Mouse (Mus musculus) brown adipose tissue, adult 24 weeks (tissue): ENCODE measurements around the gene Hist1h2be. TPM values are rescaled to one million over a fixed set of nuclear protein-coding genes. Genes with fewer than 3 reads are reported as not detected.
"Not testable (repeated sequence)": the region's sequence is repeated elsewhere in the genome, so short reads cannot be mapped to it uniquely, and the experiment has no call there.

Experiments
- H3K27ac ChIP-seq: fragments of 200-500 bp; replicated peaks from 2 replicates; pipeline ENCODE4 v1.5.1; 2012; ENCODE audit warnings: low read depth, mild to moderate bottlenecking, low read length
- H3K4me1 ChIP-seq: fragments of 200-500 bp; 2 replicates; pipeline ENCODE4 v1.6.1; 2012; ENCODE audit warnings: low read length, mixed read lengths; ENCODE audit not compliant: control insufficient read depth, insufficient read depth, insufficient read length
- H3K4me3 ChIP-seq: fragments of 200-500 bp; 2 replicates; pipeline ENCODE4 v1.5.1; 2012; ENCODE audit warnings: low read depth, mild to moderate bottlenecking, low read length, moderate library complexity; ENCODE audit not compliant: insufficient read depth
- polyA plus RNA-seq: library from polyadenylated mRNA; stranded (reverse); fragments of >200 nt; gene quantifications from 2 replicates; pipeline ENCODE4 v1.2.4, GENCODE M21; 2012; ENCODE audit not compliant: missing spikeins, insufficient read depth, insufficient read length

Hist1h2be gene
- polyA plus RNA-seq, 1 experiment = 8.2 TPM

DNA sequence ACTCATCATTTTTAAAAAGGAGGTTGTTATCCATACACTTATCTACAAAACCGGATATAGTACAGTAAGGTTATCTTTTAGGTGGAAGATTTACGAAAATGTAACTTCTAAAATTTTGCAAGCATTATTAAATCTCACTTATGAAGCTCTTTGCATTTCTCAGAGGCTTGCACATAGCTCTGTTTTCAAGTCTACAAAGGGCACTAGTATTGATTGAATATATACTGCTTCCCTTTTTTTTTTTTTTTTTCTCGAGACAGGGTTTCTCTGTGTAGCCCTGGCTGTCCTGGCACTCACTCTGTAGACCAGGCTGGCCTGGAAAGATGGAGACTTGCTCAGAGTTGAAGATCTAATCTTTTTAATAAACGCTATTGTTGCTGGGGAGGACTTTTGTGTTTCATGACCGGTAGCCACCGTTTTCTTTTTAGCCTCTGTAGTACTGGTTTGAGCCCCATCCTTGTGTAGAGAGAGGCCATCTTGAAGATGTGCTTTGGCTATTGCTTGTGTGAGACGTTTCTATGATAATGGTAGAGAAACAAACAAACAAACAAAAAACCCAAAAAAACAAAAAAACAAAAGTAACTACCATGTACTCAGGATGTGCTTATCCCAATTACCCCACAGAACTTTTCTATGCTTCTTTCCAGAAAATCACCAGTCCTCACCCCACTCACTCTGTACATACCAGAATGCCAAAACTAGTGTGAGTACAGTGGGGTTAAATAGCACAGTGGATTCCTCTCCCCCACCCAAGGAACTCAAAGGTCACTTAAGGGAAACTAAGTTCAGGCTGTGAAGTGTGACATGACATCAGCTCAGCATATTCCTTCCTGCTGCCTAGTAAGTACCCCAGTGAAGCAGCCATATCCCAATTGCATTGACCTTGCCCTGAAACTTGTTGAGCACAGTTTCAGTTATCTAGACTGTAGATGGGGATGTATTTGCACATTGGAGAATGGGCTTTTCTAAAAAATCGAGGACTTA is 68.7 kb downstream of the Hist1h2be start:
- no peaks in the 10 kb centered on the region for H3K4me1 ChIP-seq
- 0 out of 2 replicates have a peak overlapping the region, but pooled peaks have one; percentile 5 for H3K27ac ChIP-seq
- peak overlapping the region; percentile 50; the same call in 1 of the 2 replicates for H3K4me3 ChIP-seq

DNA sequence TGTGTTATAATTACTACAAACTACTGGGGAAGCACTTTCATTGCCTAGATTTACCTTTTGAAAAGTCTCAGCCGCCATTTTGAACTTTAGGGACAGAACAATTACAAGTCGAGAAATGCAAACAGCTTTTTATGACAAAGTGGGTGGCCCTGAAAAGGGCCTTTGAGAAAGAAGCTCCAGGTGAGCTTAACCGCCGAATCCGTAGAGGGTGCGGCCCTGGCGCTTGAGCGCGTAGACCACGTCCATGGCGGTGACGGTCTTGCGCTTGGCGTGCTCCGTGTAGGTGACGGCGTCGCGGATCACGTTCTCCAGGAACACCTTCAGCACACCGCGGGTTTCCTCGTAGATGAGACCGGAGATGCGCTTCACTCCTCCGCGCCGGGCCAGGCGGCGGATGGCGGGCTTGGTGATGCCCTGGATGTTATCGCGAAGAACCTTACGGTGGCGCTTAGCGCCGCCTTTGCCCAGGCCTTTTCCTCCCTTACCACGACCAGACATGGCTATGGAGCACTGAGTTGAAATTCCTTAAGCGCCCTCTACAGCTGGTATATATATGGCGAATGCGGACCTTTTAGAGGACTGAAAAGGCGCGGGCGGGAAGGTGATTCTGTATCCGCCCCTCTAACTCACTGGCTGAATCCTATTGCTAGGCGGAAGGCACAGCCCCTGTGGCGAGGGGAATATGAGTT is 69.6 kb downstream of the Hist1h2be start, which contains the start of gene Hist1h4f:
Hist1h4f (minus strand) TSS at position 503 of the 689 bp plus-strand sequence.
- not testable (repeated sequence) for H3K4me1 ChIP-seq
- Histone ChIP-seq H3K4me3 (peak within 1 kb of the TSS; percentile 50), H3K27ac (0 out of 2 replicates have a peak within 1 kb of the TSS, but pooled peaks have one; percentile 5)

DNA sequence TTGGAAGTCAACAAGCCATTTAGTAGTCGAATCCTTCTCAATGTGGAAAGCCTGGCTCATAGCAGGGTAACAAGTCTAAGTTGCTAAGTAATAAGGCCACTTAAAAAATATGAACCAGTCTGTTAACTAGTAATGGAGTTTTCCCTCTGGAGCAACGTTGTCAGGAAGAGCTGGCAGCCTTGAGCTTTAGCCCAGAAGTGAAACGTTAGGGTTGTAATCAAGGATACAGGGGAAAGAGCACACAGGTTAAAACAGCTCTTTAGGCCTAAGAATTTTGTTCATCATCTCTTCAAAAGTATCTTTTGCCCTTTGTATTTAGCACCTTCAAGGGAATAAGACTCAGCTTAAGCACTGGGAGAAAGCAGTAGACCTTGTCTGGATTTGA is 70.2 kb downstream of the Hist1h2be start:
- no peak overlapping the region for H3K27ac ChIP-seq
- no peaks in the 10 kb centered on the region for H3K4me1 ChIP-seq
- H3K4me3 ChIP-seq = peak overlapping the region; percentile 50; the same call in 1 of the 2 replicates

DNA sequence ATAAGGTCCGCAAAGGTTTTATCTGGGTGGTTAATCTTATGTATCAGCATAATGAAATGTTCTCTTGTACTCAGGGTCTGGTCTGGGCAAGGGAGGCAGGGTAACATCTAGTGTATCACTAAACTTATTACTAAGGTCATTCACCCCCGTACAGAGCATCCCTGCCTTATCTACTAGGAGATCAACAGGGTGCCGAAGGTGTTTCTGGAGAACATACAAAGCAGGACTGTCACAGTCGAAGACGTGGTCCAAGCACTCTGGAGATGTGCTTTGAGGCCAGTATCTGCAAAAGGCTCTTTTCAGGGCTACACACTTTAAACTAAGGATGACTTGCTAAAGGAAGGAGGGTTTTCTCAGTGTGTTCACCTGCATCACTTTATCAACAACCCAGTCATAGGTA is 74.2 kb downstream of the Hist1h2be start:
- no peaks in the 10 kb centered on the region for H3K4me1 ChIP-seq
- no peak overlapping the region for H3K4me3 ChIP-seq

DNA sequence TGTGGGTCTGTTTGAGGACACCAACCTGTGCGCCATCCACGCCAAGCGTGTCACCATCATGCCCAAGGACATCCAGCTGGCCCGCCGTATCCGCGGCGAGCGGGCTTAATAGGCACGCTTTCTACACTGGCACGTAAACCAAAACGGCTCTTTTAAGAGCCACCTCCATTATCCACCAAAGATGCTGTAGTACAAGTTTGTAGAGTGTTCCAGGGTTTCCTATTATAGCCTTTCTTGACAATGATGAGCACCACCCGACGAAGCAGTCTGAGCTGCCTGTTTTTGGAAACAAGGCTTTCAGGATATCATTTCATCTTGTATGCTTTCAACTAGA is 76.2 kb downstream of the Hist1h2be start:
- not testable (repeated sequence) for H3K27ac ChIP-seq, H3K4me1 ChIP-seq
- peak overlapping the region; percentile 84 for H3K4me3 ChIP-seq

More for the DNA sequence above, 74.2 kb downstream of the Hist1h2be start:
- H3K27ac ChIP-seq = no peak overlapping the region

DNA sequence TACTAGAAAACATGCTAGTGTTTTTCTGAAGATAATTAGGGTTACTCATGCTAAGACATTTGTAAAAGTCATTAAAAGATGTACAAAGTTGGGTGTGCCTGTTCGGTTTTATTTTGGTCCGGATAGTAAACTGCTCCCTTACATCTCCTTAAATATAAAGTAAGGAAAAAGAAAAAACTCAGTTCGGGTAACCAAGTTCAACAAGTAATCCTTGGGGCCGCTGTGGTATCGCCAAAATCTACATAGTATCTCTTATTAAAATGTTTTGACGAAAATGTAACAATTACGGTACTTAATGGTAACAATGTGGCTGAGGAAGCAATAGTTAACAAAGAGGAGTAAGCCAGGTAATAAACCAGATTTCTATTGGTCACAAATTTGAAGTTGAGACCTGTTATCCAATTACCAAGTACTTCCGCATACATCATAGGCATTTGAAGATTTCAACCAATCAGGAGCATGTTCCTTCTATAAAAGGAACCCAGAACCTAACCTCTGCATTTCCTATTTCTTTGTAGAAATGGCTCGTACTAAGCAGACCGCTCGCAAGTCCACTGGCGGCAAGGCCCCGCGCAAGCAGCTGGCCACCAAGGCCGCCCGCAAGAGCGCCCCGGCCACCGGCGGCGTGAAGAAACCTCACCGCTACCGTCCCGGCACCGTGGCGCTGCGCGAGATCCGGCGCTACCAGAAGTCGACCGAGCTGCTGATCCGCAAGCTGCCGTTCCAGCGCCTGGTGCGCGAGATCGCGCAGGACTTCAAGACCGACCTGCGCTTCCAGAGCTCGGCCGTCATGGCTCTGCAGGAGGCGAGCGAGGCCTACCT is 76.7 kb downstream of the Hist1h2be start, which contains the start of gene Hist1h3f:
Hist1h3f (plus strand) TSS at position 88 of the 822 bp plus-strand sequence.
- 0 out of 2 replicates have a peak within 1 kb of the TSS, but pooled peaks have one; percentile 40 for H3K27ac ChIP-seq
- H3K4me1 ChIP-seq = no peaks in the 10 kb centered on the region
- peak within 1 kb of the TSS; percentile 84 for H3K4me3 ChIP-seq

DNA sequence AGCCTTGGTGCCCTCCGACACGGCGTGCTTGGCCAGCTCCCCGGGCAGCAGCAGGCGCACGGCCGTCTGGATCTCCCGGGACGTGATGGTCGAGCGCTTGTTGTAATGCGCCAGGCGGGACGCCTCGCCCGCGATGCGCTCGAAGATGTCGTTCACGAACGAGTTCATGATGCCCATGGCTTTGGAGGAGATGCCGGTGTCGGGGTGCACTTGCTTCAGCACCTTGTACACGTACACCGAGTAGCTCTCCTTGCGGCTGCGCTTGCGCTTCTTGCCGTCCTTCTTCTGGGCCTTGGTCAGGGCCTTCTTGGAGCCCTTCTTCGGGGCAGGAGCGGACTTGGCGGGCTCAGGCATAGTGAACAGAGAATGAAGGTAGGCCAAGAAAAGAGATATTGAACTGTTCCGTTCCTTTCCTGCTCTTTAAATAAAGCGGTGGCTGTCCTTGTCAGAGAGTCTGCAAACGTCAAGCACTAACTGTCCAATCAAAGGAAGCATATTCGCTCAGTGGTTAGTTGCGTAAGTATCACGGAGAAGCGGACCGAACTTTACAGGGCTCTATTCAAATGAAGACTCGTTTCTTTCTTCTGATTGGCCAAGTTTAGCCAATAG is 77.8 kb downstream of the Hist1h2be start, which contains the start of gene Hist1h2bh:
Hist1h2bh (minus strand) TSS at position 394 of the 609 bp plus-strand sequence.
- not testable (repeated sequence) for H3K4me1 ChIP-seq
- peak within 1 kb of the TSS; percentile 74 for H3K4me3 ChIP-seq
- 0 out of 2 replicates have a peak within 1 kb of the TSS, but pooled peaks have one; percentile 40 for H3K27ac ChIP-seq

DNA sequence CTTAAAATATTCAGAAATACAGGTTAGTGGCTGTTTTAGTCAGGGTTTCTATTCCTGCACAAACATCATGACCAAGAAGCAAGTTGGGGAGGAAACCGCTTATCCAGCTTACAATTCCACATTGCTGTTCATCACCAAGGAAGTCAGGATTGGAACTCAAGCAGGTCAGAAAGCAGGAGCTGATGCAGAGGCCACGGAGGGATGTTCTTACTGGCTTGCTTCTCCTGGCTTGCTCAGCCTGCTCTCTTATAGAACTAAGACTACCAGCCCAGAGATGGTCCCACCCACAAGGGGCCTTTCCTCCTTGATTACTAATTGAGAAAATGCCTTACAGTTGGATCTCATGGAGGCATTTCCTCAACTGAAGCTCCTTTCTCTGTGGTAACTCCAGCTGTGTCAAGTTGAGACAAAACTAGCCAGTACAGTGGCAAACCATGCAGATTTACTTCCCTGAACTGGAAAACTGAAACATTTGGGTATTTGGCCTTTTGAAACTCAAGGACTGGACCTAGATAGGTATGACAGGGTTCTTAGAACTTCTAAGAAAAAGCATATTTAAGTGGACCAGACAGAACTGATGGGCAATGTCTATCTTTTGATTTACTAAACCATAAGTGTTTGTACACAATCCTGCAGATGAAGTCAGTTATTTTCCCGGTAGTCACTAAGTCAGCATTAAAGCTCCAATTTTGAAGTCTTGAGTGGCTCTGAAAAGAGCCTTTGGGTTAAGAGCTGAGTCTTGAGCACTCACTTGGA is 78.5 kb downstream of the Hist1h2be start:
- H3K4me3 ChIP-seq = peak overlapping the region; percentile 74
- H3K4me1 ChIP-seq, H3K27ac ChIP-seq: not testable (repeated sequence)

DNA sequence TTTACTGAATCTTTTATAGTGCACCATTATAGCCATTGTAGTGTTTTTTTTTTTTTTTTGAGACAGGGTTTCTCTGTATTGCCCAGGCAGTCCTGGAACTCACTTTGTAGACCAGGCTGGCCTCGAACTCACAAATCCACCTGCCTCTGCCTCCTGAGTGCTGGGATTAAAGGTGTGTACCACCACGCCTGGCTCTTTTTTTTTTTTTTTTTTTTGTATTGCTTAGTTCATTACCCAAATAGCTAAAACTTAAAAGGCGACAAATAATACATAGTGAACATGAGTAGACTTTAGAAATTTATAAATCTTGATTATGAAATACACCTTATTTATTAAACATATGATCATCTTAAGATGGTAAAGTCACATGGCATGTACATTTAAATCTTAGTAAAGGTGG is 79.4 kb downstream of the Hist1h2be start:
- H3K4me3 ChIP-seq = no peak overlapping the region
- no peaks in the 10 kb centered on the region for H3K4me1 ChIP-seq
- no peak overlapping the region for H3K27ac ChIP-seq

DNA sequence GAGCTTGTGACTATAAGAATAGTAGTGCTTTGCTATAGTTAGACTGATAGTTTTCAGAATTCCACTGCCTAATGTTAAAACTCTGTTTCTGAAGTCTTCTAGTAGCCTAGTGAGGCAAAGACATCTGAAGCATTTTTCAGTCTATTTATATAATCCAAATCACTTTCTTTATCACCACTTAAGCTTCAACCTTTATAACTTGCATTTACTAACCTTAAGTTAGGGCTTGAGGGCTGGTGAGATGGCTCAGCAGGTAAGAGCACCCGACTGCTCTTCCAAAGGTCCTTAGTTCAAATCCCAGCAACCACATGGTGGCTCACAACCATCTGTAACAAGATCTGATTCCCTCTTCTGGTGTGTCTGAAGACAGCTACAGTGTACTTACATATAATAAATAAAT is 81.1 kb downstream of the Hist1h2be start:
- not testable (repeated sequence) for H3K4me3 ChIP-seq, H3K27ac ChIP-seq, H3K4me1 ChIP-seq

DNA sequence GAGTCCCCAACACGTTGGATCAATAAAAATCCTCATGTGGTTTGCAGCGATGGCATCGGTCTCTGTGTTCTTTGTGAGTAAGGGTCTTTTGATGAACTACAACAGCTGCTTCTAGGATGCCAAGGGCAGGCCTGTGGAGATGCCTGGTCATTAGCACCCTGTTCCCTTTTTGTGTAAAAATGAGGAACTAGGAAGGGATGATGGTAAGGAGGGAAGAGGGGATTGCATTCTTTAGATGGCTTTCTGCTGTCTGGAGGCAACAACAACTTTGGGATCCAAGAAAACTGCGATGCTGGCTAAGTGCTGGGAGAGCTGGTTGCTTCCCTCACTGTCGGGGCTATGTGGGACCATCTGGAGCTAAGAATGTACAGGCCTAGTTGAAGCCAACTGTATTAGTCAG is 82.7 kb downstream of the Hist1h2be start:
- Histone ChIP-seq H3K27ac (no peak overlapping the region), H3K4me1 (0 out of 2 replicates have a peak, but pooled peaks cover 2% of the 10 kb centered on the region), H3K4me3 (no peak overlapping the region)

DNA sequence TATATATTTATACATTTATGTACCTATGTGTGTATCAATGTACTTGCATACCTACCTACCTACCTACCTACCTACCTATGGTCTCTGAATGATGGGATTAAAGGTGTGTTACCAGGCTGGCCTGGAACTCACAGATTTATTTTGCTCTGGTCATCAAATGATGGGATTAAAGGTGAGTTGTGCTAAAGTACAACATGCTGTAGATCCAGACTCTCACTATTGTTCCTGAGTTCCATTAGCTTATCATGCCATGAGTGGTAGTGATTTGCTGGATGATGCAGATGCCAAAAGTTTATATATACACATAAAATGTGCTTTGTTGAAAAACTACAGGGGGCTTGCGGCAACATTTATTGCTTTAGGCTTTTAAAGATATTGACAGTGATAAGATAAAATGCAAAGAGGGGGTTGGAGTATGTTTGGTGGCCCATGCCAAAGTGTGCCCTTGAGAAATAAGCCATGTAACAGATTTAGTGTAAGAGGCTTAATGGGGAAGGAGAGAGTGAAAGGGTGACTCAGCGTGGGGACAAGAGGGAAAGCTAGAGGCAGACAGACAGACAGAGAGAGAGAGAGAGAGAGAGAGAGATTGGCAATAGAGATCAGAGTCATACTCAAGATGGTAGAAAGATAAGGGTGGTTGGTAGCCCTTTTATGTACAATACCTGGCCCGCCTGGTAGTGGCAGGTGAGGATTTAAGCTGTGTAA is 83.8 kb downstream of the Hist1h2be start:
- Histone ChIP-seq H3K4me3 (no peak overlapping the region), H3K27ac (no peak overlapping the region), H3K4me1 (peaks cover 8% of the 10 kb centered on the region)

DNA sequence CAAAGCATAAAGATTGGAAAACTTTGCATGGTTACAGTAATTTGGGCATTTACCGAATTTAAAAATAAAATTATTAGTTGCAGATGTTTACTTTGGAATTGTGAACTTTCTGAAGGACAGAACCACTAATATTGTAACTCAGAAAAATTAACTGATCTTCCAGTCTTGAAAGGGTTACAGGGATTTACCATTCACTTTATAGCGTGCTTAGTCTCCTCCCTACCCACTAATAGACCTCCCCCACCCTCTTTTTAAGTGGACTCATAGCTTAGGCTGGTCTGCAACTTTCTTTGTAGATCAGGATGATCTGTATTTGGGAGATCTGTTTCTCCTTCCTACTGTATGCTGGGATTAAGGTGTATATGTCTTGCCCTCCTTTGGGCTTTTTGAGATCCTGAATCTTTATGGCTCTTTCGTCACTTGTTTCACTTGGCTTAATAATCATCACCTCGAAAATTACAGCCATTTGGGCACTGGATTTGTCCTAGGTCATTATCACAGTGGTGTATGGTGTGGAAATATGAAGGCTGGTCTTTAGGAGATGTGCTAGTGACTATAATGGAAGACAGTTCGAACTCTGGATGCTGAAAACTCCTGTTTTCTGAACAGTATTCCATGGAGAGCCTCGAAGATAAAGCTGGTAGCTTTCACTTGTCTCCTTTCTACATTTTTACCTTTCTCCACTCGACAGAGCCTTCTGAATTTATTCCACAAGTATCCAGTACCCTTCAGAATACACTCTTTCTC is 84.7 kb downstream of the Hist1h2be start:
- no peak overlapping the region for H3K27ac ChIP-seq
- no peak overlapping the region for H3K4me3 ChIP-seq
- peaks cover 8% of the 10 kb centered on the region for H3K4me1 ChIP-seq
